Mouse (Mus musculus): ENCODE results near the gene Ntsr2. TPM values are rescaled to one million over a fixed set of nuclear protein-coding genes. Genes with fewer than 3 reads are reported as not detected.
A peak's percentile ranks its signal among the peaks of the same experiment; 100 is the strongest.

The Ntsr2 gene
- polyA plus RNA-seq, 1 experiment from 2014 or later: 0.11 TPM

DNA sequence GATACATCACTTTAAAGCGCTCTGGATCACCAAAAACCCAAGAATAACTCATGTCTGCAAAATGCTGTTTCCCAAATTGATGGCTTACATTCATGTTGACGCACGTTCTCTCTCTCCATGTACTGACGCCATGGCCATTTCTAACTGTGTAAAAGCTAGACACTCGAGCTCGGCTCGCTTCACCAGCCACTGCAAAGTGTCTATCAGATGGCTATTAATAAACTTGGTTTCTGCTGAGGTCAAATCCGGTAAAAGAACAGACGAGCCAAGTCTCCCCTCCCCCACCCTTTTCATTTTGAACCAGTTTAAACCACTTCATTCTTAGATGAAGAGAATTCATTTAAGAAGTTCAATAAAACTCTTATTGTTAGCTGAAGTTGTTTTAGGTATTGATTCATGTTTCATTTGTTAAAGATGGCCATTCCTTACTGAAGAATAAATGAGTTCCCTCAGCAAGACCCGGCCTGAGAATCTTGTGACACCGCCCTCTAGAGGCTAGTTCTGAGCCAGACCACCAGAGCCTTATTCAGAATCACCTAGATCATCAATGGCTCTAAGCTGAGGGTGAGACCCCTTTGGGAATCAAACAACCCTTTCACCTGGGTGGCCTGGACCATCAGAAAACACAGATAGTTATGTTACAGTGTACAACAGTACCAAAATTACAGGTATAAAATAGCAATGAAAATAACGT lies 14.0 kb upstream of the Ntsr2 start:
- 41% methylated on average over 12 of the region's 12 CpGs for WGBS
- H3K4me1 ChIP-seq (ENCODE audit: control insufficient read depth in 2 of 2, insufficient read depth in 2 of 2, low read length in 2 of 2): peaks cover 13 to 17% of the 10 kb centered on the region in 2 experiments
- H3K9ac ChIP-seq (ENCODE audit: low read length): no peak overlapping the region
- H3K4me3 ChIP-seq (ENCODE audit: control insufficient read depth in 1 of 2, insufficient read depth in 1 of 2, low read depth in 1 of 2, low read length in 2 of 2): no peak overlapping the region
- no peaks in the 10 kb centered on the region for H3K36me3 ChIP-seq (ENCODE audit: control insufficient read depth, insufficient read depth, low read length)
- H3K4me2 ChIP-seq (ENCODE audit: low read length): peak overlapping the region; percentile 32
- H3K9me3 ChIP-seq (ENCODE audit: control insufficient read depth, low read length): no peaks in the 10 kb centered on the region
- H3K27ac ChIP-seq (replicated peaks in 1 of 2; ENCODE audit: control insufficient read depth in 1 of 2, insufficient read depth in 1 of 2, low read depth in 2 of 2, low read length in 2 of 2): peak overlapping the region; percentile 37 to 44; a peak in 2 of 4 replicates
- no peaks in the 10 kb centered on the region for H3K27me3 ChIP-seq (ENCODE audit: control insufficient read depth, insufficient read depth, low read length)
- no peak for ATAC-seq (ENCODE audit: insufficient number of reproducible peaks, insufficient read depth, low FRiP score, low read depth)

DNA sequence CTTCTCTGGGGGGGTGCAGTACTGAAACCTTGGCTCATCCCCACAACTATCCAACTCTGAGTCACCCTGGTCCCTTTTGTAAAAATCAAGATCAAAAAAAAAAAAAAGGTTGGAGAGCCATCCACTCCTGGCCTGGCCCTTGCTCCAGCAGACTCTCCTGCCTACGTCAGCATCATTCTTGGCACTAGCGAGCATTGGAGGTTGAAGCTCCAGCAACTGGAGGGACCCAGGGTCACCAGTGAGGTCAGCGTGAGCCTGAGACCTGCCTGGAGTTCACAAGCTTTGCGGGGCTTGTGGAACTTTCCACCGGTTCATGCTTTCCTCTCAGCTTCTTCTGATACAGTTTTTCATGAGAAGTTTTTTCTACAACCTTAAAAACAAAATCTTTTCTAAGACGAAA lies 13.1 kb upstream of the Ntsr2 start:
- H3K4me2 ChIP-seq (ENCODE audit: low read length): no peak overlapping the region
- H3K9me3 ChIP-seq (ENCODE audit: control insufficient read depth, low read length): no peaks in the 10 kb centered on the region
- no peaks in the 10 kb centered on the region for H3K27me3 ChIP-seq (ENCODE audit: control insufficient read depth, insufficient read depth, low read length)
- no peak for ATAC-seq (ENCODE audit: insufficient number of reproducible peaks, insufficient read depth, low FRiP score, low read depth)
- no peak overlapping the region for H3K27ac ChIP-seq (replicated peaks in 1 of 2; ENCODE audit: control insufficient read depth in 1 of 2, insufficient read depth in 1 of 2, low read depth in 2 of 2, low read length in 2 of 2)
- WGBS: 84% methylated on average over 6 of the region's 6 CpGs
- no peaks in the 10 kb centered on the region for H3K36me3 ChIP-seq (ENCODE audit: control insufficient read depth, insufficient read depth, low read length)
- H3K4me1 ChIP-seq (ENCODE audit: control insufficient read depth in 2 of 2, insufficient read depth in 2 of 2, low read length in 2 of 2): peaks cover 15 to 21% of the 10 kb centered on the region in 2 experiments
- H3K4me3 ChIP-seq (ENCODE audit: control insufficient read depth in 1 of 2, insufficient read depth in 1 of 2, low read depth in 1 of 2, low read length in 2 of 2): no peak overlapping the region
- H3K9ac ChIP-seq (ENCODE audit: low read length): no peak overlapping the region

DNA sequence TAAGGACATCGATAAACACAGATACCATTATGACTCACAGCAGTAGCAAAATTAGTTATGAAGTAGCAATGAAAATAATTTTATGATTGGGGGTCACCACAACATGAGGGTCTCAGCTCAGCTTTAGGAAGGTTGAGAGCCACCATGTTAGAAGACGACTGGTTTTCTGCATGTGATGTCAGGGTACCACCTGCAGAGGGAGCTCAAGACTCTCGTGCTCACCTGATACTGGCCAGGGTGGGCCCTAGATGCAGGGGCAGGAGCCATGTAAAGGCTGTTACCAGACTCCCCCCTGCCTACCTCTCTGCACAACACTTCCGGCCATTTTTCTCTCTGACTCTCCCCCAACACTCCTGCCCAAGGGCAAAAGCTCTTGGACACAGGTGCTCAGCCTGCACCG lies 11.2 kb upstream of the Ntsr2 start:
- ATAC-seq (ENCODE audit: insufficient number of reproducible peaks, insufficient read depth, low FRiP score, low read depth): no peak
- Histone ChIP-seq H3K4me2 (ENCODE audit: low read length) (no peak overlapping the region), H3K27me3 (ENCODE audit: control insufficient read depth, insufficient read depth, low read length) (no peaks in the 10 kb centered on the region), H3K36me3 (ENCODE audit: control insufficient read depth, insufficient read depth, low read length) (no peaks in the 10 kb centered on the region), H3K9me3 (ENCODE audit: control insufficient read depth, low read length) (no peaks in the 10 kb centered on the region), H3K4me3 (ENCODE audit: control insufficient read depth in 1 of 2, insufficient read depth in 1 of 2, low read depth in 1 of 2, low read length in 2 of 2) (no peak overlapping the region), H3K4me1 (ENCODE audit: control insufficient read depth in 2 of 2, insufficient read depth in 2 of 2, low read length in 2 of 2) (peaks cover 15 to 21% of the 10 kb centered on the region in 2 experiments), H3K27ac (replicated peaks in 1 of 2; ENCODE audit: control insufficient read depth in 1 of 2, insufficient read depth in 1 of 2, low read depth in 2 of 2, low read length in 2 of 2) (no peak overlapping the region), H3K9ac (ENCODE audit: low read length) (no peak overlapping the region)
- WGBS: 65% methylated on average over 5 of the region's 5 CpGs

DNA sequence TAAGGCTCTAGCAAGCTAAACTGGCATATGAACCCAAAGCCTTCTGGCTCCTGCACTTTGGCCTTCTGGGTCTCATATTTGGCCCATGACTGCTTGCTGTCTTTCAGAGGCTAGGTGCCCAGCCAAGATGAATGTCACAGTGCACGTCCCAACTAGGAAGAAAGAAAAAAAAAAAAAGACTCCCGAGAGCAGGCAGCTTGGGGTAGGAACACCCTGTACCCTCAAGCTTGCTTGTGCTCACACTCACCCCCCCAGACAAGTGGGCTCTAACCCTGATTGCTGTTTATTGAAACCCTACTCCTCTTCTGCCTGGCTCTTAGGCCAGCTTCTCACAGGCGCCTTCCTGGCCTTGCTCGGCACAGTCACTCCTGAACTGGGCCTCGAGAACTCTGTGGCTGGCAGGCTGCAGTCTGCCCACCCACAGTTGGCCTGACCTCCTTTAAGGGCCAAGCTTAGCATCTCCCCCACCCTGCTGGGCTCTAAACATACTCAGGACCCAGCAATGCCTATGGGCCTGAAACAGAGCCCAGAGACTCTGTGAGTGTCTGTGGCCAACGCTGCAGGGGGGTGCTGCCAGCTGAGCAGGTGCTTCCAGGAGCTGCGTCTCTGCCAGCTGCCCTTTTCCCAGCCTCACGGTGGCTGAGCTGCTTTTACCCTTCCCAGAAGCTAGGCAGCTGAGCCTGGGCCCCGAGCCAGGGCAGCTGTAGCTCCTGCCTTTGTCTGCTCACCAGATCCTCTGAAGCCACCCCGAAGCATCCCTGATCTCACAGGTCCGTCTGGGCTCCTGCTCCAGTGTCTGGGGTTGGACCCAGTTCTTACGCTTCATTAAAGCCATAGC lies 9.5 kb upstream of the Ntsr2 start:
- no peak overlapping the region for H3K9ac ChIP-seq (ENCODE audit: low read length)
- H3K4me3 ChIP-seq (ENCODE audit: control insufficient read depth in 1 of 2, insufficient read depth in 1 of 2, low read depth in 1 of 2, low read length in 2 of 2): no peak overlapping the region
- no peak overlapping the region for H3K4me2 ChIP-seq (ENCODE audit: low read length)
- H3K36me3 ChIP-seq (ENCODE audit: control insufficient read depth, insufficient read depth, low read length): no peaks in the 10 kb centered on the region
- peak overlapping the region; percentile 15 to 54; a peak in 2 of 4 replicates for H3K27ac ChIP-seq (replicated peaks in 1 of 2; ENCODE audit: control insufficient read depth in 1 of 2, insufficient read depth in 1 of 2, low read depth in 2 of 2, low read length in 2 of 2)
- WGBS: 38% methylated on average over 12 of the region's 12 CpGs
- peak; percentile 52; the same call in 1 of the 2 replicates for ATAC-seq (ENCODE audit: insufficient number of reproducible peaks, insufficient read depth, low FRiP score, low read depth)
- peaks cover 12 to 20% of the 10 kb centered on the region in 2 experiments for H3K4me1 ChIP-seq (ENCODE audit: control insufficient read depth in 2 of 2, insufficient read depth in 2 of 2, low read length in 2 of 2)
- H3K9me3 ChIP-seq (ENCODE audit: control insufficient read depth, low read length): no peaks in the 10 kb centered on the region
- no peaks in the 10 kb centered on the region for H3K27me3 ChIP-seq (ENCODE audit: control insufficient read depth, insufficient read depth, low read length)

DNA sequence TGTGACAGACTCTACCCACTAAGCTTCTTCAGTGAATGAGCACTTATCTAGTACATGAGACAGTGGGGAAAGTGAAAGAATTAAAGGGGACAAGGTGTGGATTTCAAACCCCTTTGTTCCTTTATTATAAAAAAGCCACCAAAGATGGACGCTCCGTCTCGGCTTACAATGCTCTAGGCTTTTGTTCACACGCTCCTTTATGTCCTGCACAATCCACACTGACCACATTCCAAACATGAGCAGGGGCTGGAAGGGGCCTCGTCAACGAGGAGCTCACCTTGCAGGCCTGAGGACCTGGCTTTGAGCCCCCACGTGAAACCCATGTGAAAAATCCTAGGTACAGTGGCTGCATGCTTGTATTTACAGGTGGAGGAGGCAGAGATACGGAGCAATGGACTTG lies 8.5 kb upstream of the Ntsr2 start:
- no peaks in the 10 kb centered on the region for H3K27me3 ChIP-seq (ENCODE audit: control insufficient read depth, insufficient read depth, low read length)
- H3K4me2 ChIP-seq (ENCODE audit: low read length): no peak overlapping the region
- H3K4me3 ChIP-seq (ENCODE audit: control insufficient read depth in 1 of 2, insufficient read depth in 1 of 2, low read depth in 1 of 2, low read length in 2 of 2): no peak overlapping the region
- H3K9ac ChIP-seq (ENCODE audit: low read length): no peak overlapping the region
- WGBS: 68% methylated on average over 8 of the region's 8 CpGs
- H3K27ac ChIP-seq (replicated peaks in 1 of 2; ENCODE audit: control insufficient read depth in 1 of 2, insufficient read depth in 1 of 2, low read depth in 2 of 2, low read length in 2 of 2): peak overlapping the region in 1 of 2 experiments; percentile 54; a peak in 1 of 4 replicates
- peaks cover 15 to 20% of the 10 kb centered on the region in 2 experiments for H3K4me1 ChIP-seq (ENCODE audit: control insufficient read depth in 2 of 2, insufficient read depth in 2 of 2, low read length in 2 of 2)
- no peaks in the 10 kb centered on the region for H3K36me3 ChIP-seq (ENCODE audit: control insufficient read depth, insufficient read depth, low read length)
- no peaks in the 10 kb centered on the region for H3K9me3 ChIP-seq (ENCODE audit: control insufficient read depth, low read length)
- no peak for ATAC-seq (ENCODE audit: insufficient number of reproducible peaks, insufficient read depth, low FRiP score, low read depth)

GRCm38 (mm10) chr12:16646780-16647409 lies 6.3 kb upstream of the Ntsr2 start:
- Histone ChIP-seq H3K4me3 (ENCODE audit: control insufficient read depth in 1 of 2, insufficient read depth in 1 of 2, low read depth in 1 of 2, low read length in 2 of 2) (no peak overlapping the region), H3K9ac (ENCODE audit: low read length) (no peak overlapping the region), H3K27ac (replicated peaks in 1 of 2; ENCODE audit: control insufficient read depth in 1 of 2, insufficient read depth in 1 of 2, low read depth in 2 of 2, low read length in 2 of 2) (no peak overlapping the region), H3K4me2 (ENCODE audit: low read length) (no peak overlapping the region), H3K9me3 (ENCODE audit: control insufficient read depth, low read length) (no peaks in the 10 kb centered on the region), H3K36me3 (ENCODE audit: control insufficient read depth, insufficient read depth, low read length) (no peaks in the 10 kb centered on the region), H3K27me3 (ENCODE audit: control insufficient read depth, insufficient read depth, low read length) (no peaks in the 10 kb centered on the region), H3K4me1 (ENCODE audit: control insufficient read depth in 2 of 2, insufficient read depth in 2 of 2, low read length in 2 of 2) (peaks cover 22% of the 10 kb centered on the region in 2 experiments)
- ATAC-seq (ENCODE audit: insufficient number of reproducible peaks, insufficient read depth, low FRiP score, low read depth): no peak
- WGBS: 40% methylated on average over 9 of the region's 9 CpGs

- no peak for ATAC-seq (ENCODE audit: insufficient number of reproducible peaks, insufficient read depth, low FRiP score, low read depth)
These were observed 4.9 kb upstream of the Ntsr2 start for GRCm38 (mm10) chr12:16648273-16648672.

More at GRCm38 (mm10) chr12:16648273-16648672, 4.9 kb upstream of the Ntsr2 start:
- Histone ChIP-seq H3K9me3 (ENCODE audit: control insufficient read depth, low read length) (no peaks in the 10 kb centered on the region), H3K9ac (ENCODE audit: low read length) (no peak overlapping the region), H3K27me3 (ENCODE audit: control insufficient read depth, insufficient read depth, low read length) (peaks cover 7% of the 10 kb centered on the region), H3K4me3 (ENCODE audit: control insufficient read depth in 1 of 2, insufficient read depth in 1 of 2, low read depth in 1 of 2, low read length in 2 of 2) (no peak overlapping the region), H3K27ac (replicated peaks in 1 of 2; ENCODE audit: control insufficient read depth in 1 of 2, insufficient read depth in 1 of 2, low read depth in 2 of 2, low read length in 2 of 2) (no peak overlapping the region), H3K4me1 (ENCODE audit: control insufficient read depth in 2 of 2, insufficient read depth in 2 of 2, low read length in 2 of 2) (peaks cover 21 to 22% of the 10 kb centered on the region in 2 experiments), H3K36me3 (ENCODE audit: control insufficient read depth, insufficient read depth, low read length) (no peaks in the 10 kb centered on the region), H3K4me2 (ENCODE audit: low read length) (no peak overlapping the region)
- 86% methylated on average over 6 of the region's 6 CpGs for WGBS
